Mouse (Mus musculus): ENCODE measurements around the gene Rab6b.

Gene Rab6b

GRCm38 (mm10) chr9:103208802-103209423 lies 97.3 kb downstream of the Rab6b start:
- DNase-seq: no peak

- peak in 1 of 2 experiments; percentile 20 for DNase-seq
Observed at GRCm38 (mm10) chr9:103212654-103213420, 101.2 kb downstream of the Rab6b start.

- DNase-seq: no peak
Observed at GRCm38 (mm10) chr9:103213631-103214030, 102.0 kb downstream of the Rab6b start.

GRCm38 (mm10) chr9:103214281-103214680 lies 102.7 kb downstream of the Rab6b start:
- no peak for DNase-seq

- no peak for DNase-seq
Observed at GRCm38 (mm10) chr9:103224721-103225120, 113.1 kb downstream of the Rab6b start.

- DNase-seq: peak in 1 of 2 experiments; percentile 28
Observed at GRCm38 (mm10) chr9:103225464-103225863, 113.9 kb downstream of the Rab6b start.

- DNase-seq: peak; percentile 35 to 40
Observed at GRCm38 (mm10) chr9:103226806-103227205, 115.2 kb downstream of the Rab6b start.

- DNase-seq: no peak
Observed at GRCm38 (mm10) chr9:103227760-103228159, 116.2 kb downstream of the Rab6b start.

GRCm38 (mm10) chr9:103228370-103229003 lies 116.9 kb downstream of the Rab6b start:
- DNase-seq: no peak

- no peak for DNase-seq
Observed at GRCm38 (mm10) chr9:103229037-103229867, 117.7 kb downstream of the Rab6b start.

GRCm38 (mm10) chr9:103230151-103230951 lies 118.8 kb downstream of the Rab6b start, which contains the start of the genes Gm20425 and Trf:
TSS of gene Gm20425 (minus strand) at chr9:103230307.
TSS of gene Trf (minus strand) at chr9:103230444.
- peak; percentile 86 to 87 for DNase-seq

GRCm38 (mm10) chr9:103232232-103233005 lies 120.8 kb downstream of the Rab6b start:
- DNase-seq: no peak

GRCm38 (mm10) chr9:103233006-103233395 lies 121.4 kb downstream of the Rab6b start:
- DNase-seq: no peak

GRCm38 (mm10) chr9:103234059-103234458 lies 122.5 kb downstream of the Rab6b start:
- peak; percentile 38 to 62 for DNase-seq

- DNase-seq: peak; percentile 64 to 65
Observed at GRCm38 (mm10) chr9:103234565-103235165, 123.1 kb downstream of the Rab6b start.
